Mouse (Mus musculus) stomach, embryonic 15.5 days (tissue): ENCODE measurements around the gene Ptprh. TPM values are rescaled to one million over a fixed set of nuclear protein-coding genes. Genes with fewer than 3 reads are reported as not detected.

ENCODE experiments used
- ATAC-seq: fragments of 200-750 bp; cut with Nextera tagmentation; 2 replicates; pipeline ENCODE4 v1.8.0; 2017; ENCODE audit warnings: low read depth, moderate number of reproducible peaks, moderate TSS enrichment; ENCODE audit not compliant: insufficient read depth, low FRiP score
- H3K27ac ChIP-seq: fragments of 300-500 bp; sonication (generic); 2 replicates; pipeline ENCODE4 v1.5.1; 2015; ENCODE audit warnings: mild to moderate bottlenecking, inconsistent platforms
- H3K27me3 ChIP-seq: fragments of 300-500 bp; sonication (generic); replicated peaks from 2 replicates; pipeline ENCODE4 v1.6.1; 2015; ENCODE audit warnings: inconsistent platforms
- H3K36me3 ChIP-seq: fragments of 300-500 bp; sonication (generic); 2 replicates; pipeline ENCODE4 v1.6.1; 2015; ENCODE audit warnings: inconsistent platforms
- H3K4me1 ChIP-seq: fragments of 300-500 bp; sonication (generic); 2 replicates; pipeline ENCODE4 v1.6.1; 2015; ENCODE audit warnings: inconsistent platforms
- H3K4me2 ChIP-seq: fragments of 300-500 bp; sonication (generic); 2 replicates; pipeline ENCODE4 v1.6.1; 2015; ENCODE audit warnings: mild to moderate bottlenecking, inconsistent platforms
- H3K4me3 ChIP-seq: fragments of 300-500 bp; sonication (generic); replicated peaks from 2 replicates; pipeline ENCODE4 v1.5.1; 2015; ENCODE audit warnings: inconsistent platforms
- H3K9ac ChIP-seq: fragments of 300-500 bp; sonication (generic); 2 replicates; pipeline ENCODE4 v1.6.1; 2015; ENCODE audit warnings: inconsistent platforms
- H3K9me3 ChIP-seq: fragments of 300-500 bp; sonication (generic); 2 replicates; pipeline ENCODE4 v1.6.1; 2016; ENCODE audit warnings: inconsistent platforms
- WGBS: fragments of 180-500 bp; shearing (Covaris S2); methylation state at CpG from one replicate; pipeline ENCODE4 v1.1.7; 2015; 5-methylcytosine and 5-hydroxymethylcytosine counted together
- polyA plus RNA-seq: library from polyadenylated mRNA; unstranded; fragments of >200 nt; fragmentation: Nextera tagmentation; extraction: Ambion mirVana; gene quantifications from 2 replicates; pipeline ENCODE4 v1.2.1, GENCODE M21; 2015

The Ptprh gene
- polyA plus RNA-seq, 1 experiment from 2014 or later, result 0.89 TPM

- no peak overlapping the region for H3K9ac ChIP-seq
- no peak overlapping the region for H3K4me3 ChIP-seq
- no peak for ATAC-seq
- H3K9me3 ChIP-seq, result no peaks in the 10 kb centered on the region
- H3K27me3 ChIP-seq, result no peaks in the 10 kb centered on the region
- WGBS, result 78% methylated on average over 5 of the region's 5 CpGs
- H3K4me1 ChIP-seq, result no peaks in the 10 kb centered on the region
- H3K4me2 ChIP-seq, result no peak overlapping the region
- peaks cover 30% of the 10 kb centered on the region for H3K36me3 ChIP-seq
- no peak overlapping the region for H3K27ac ChIP-seq
These were observed 25.7 kb upstream of the Ptprh start for GRCm38 (mm10) chr7:4629586-4629985.

DNA sequence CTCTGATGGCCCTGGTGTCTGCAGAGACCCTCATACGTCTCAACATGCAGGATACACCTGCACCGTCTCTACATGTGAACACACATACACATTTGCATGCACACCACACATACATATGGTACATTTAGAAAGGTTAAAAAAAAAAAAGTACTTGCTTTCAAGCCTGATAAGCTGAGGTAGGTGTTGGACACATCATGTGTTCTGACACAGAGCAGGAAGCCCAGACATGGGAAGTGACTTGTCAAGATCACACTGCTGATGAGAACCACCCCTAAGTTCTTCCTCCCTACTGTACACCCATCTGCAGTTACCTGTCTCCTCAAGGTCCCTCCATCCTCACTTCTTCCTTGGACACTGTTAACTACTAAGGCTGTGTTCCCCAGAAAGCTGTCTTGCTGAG is 22.1 kb upstream of the Ptprh start:
- no peaks in the 10 kb centered on the region for H3K4me1 ChIP-seq
- H3K27me3 ChIP-seq, result no peaks in the 10 kb centered on the region
- ATAC-seq, result no peak
- no peak overlapping the region for H3K4me2 ChIP-seq
- H3K27ac ChIP-seq, result no peak overlapping the region
- WGBS, result 85% methylated on average over 2 of the region's 2 CpGs
- no peak overlapping the region for H3K9ac ChIP-seq
- peaks cover 8% of the 10 kb centered on the region; the same call in 1 of the 2 replicates for H3K36me3 ChIP-seq
- no peak overlapping the region for H3K4me3 ChIP-seq
- H3K9me3 ChIP-seq, result no peaks in the 10 kb centered on the region

DNA sequence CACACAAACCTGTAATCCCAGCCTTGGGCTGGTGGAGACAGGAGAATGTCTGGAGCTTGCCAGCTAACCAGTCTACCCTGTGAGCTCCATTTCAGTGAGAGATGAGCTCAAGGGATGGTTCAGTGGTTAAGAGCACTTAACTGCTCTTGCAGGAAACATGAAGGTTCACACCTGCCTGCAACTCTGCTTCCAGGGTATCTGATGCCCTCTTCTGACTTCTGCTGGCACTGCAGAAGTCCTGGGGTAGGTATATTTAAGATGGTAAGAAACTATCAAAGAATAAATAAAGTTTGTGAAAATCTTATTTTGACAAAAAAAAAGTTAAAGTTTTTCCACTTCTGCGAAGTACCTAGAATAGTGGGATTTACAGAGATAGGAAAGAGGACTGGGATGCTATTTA is 20.5 kb upstream of the Ptprh start:
- 39% methylated on average over 1 of the region's 1 CpGs for WGBS

GRCm38 (mm10) chr7:4623544-4624189 is 19.8 kb upstream of the Ptprh start:
- no peak overlapping the region for H3K4me2 ChIP-seq
- no peak overlapping the region for H3K4me3 ChIP-seq
- H3K27me3 ChIP-seq, result no peaks in the 10 kb centered on the region
- no peak overlapping the region for H3K9ac ChIP-seq
- no peaks in the 10 kb centered on the region for H3K4me1 ChIP-seq
- H3K9me3 ChIP-seq, result no peaks in the 10 kb centered on the region
- WGBS, result 20% methylated on average over 4 of the region's 4 CpGs
- ATAC-seq, result no peak
- H3K27ac ChIP-seq, result no peak overlapping the region
- no peaks in the 10 kb centered on the region for H3K36me3 ChIP-seq

More for the DNA sequence above, 20.5 kb upstream of the Ptprh start:
- no peak overlapping the region for H3K4me3 ChIP-seq
- H3K4me1 ChIP-seq, result no peaks in the 10 kb centered on the region
- no peak overlapping the region for H3K4me2 ChIP-seq
- no peak for ATAC-seq
- H3K27me3 ChIP-seq, result no peaks in the 10 kb centered on the region
- H3K9ac ChIP-seq, result no peak overlapping the region
- H3K9me3 ChIP-seq, result no peaks in the 10 kb centered on the region
- H3K36me3 ChIP-seq, result peaks cover under 1% of the 10 kb centered on the region; the same call in 1 of the 2 replicates
- H3K27ac ChIP-seq, result no peak overlapping the region

DNA sequence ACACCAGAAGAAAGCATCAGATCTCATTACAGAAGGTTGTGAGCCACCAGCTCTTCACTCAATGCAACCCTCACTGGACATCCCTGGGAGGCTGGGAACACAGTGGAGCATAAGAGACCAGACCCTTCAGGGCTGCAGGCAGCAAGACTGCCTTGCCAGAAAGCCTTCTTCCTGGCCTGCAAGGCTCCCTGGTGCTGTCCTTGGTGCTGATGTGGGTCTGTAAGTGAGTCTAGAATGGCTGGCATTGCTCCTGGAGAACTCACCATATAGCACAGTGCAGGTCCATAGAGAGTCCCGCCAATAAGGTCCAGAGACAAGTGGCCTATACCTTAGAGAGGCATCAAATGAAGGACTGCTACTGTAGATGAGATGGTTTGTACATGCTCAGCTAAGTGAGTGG is 16.1 kb upstream of the Ptprh start:
- H3K9me3 ChIP-seq, result no peaks in the 10 kb centered on the region
- WGBS, result 39% methylated on average over 1 of the region's 1 CpGs
- H3K4me1 ChIP-seq, result no peaks in the 10 kb centered on the region
- H3K9ac ChIP-seq, result no peak overlapping the region
- no peaks in the 10 kb centered on the region for H3K36me3 ChIP-seq
- H3K27me3 ChIP-seq, result no peaks in the 10 kb centered on the region
- no peak overlapping the region for H3K4me3 ChIP-seq
- H3K27ac ChIP-seq, result no peak overlapping the region
- no peak for ATAC-seq
- H3K4me2 ChIP-seq, result no peak overlapping the region

- Histone ChIP-seq H3K4me2 (no peak overlapping the region), H3K27me3 (no peaks in the 10 kb centered on the region), H3K4me3 (no peak overlapping the region), H3K9me3 (no peaks in the 10 kb centered on the region), H3K27ac (no peak overlapping the region), H3K36me3 (no peaks in the 10 kb centered on the region), H3K4me1 (no peaks in the 10 kb centered on the region), H3K9ac (no peak overlapping the region)
- ATAC-seq, result no peak
- WGBS, result 49% methylated on average over 14 of the region's 14 CpGs
These were observed 10.0 kb upstream of the Ptprh start for GRCm38 (mm10) chr7:4613740-4614403.

- Histone ChIP-seq H3K9ac (no peak overlapping the region), H3K4me1 (no peaks in the 10 kb centered on the region), H3K36me3 (no peaks in the 10 kb centered on the region), H3K27ac (no peak overlapping the region), H3K9me3 (no peaks in the 10 kb centered on the region), H3K4me2 (no peak overlapping the region), H3K27me3 (no peaks in the 10 kb centered on the region), H3K4me3 (no peak overlapping the region)
- ATAC-seq, result no peak
- 79% methylated on average over 1 of the region's 1 CpGs for WGBS
These were observed 9.1 kb upstream of the Ptprh start for GRCm38 (mm10) chr7:4612956-4613355.

GRCm38 (mm10) chr7:4612386-4612785 is 8.5 kb upstream of the Ptprh start:
- no peaks in the 10 kb centered on the region for H3K36me3 ChIP-seq
- no peak for ATAC-seq
- no peaks in the 10 kb centered on the region for H3K27me3 ChIP-seq
- no peaks in the 10 kb centered on the region for H3K4me1 ChIP-seq
- H3K4me2 ChIP-seq, result no peak overlapping the region
- no peak overlapping the region for H3K9ac ChIP-seq
- H3K27ac ChIP-seq, result no peak overlapping the region
- 56% methylated on average over 8 of the region's 8 CpGs for WGBS
- no peaks in the 10 kb centered on the region for H3K9me3 ChIP-seq
- H3K4me3 ChIP-seq, result no peak overlapping the region

GRCm38 (mm10) chr7:4611921-4612341 is 8.1 kb upstream of the Ptprh start:
- 79% methylated on average over 12 of the region's 12 CpGs for WGBS
- no peak for ATAC-seq

DNA sequence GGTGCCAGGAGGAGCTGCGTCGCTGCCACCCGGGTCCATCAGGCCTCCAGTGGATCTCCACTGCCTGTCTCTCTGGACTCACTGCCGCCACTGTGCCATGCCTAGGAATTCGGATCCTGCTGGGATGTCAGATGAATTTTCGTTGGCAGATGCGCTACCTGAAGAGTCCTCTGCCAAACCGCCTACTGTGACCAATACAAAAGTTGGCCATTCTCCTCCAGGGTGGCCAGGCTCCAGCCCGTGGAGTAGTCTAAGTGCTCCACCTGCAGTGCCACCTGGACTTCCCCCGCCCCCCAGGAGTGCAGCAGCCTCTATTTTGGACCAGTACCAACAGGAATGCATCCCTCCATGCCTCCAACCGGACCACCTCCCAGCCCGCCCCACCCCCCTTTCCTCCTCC is 7.7 kb upstream of the Ptprh start:
- Histone ChIP-seq H3K9me3 (no peaks in the 10 kb centered on the region), H3K27ac (no peak overlapping the region), H3K36me3 (no peaks in the 10 kb centered on the region), H3K4me1 (no peaks in the 10 kb centered on the region), H3K4me2 (no peak overlapping the region), H3K4me3 (no peak overlapping the region), H3K9ac (no peak overlapping the region), H3K27me3 (no peaks in the 10 kb centered on the region)
- no peak for ATAC-seq
- WGBS, result 78% methylated on average over 12 of the region's 12 CpGs

More at GRCm38 (mm10) chr7:4611921-4612341, 8.1 kb upstream of the Ptprh start:
- Histone ChIP-seq H3K9ac (no peak overlapping the region), H3K27me3 (no peaks in the 10 kb centered on the region), H3K4me1 (no peaks in the 10 kb centered on the region), H3K4me2 (no peak overlapping the region), H3K27ac (no peak overlapping the region), H3K4me3 (no peak overlapping the region), H3K36me3 (no peaks in the 10 kb centered on the region), H3K9me3 (no peaks in the 10 kb centered on the region)

DNA sequence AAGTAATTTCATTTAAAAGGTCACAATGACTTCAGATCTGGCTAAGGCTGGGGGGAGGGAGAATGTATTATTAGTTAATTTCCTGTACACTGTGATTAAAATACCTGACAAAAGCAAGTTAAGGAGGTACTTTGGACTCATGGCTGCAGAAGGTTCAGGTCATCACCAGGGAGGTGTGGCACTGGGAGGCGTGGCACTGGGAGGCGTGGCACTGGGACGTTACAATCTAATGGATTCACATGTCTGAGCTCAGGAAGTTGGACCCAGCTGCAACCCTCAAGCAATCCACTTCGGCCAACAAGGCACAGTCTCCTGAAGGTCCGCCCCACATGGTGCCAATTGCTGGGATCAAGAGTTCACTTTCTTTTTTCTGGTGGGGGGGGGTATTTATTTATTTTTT is 4.2 kb upstream of the Ptprh start:
- no peak for ATAC-seq
- Histone ChIP-seq H3K9ac (no peak overlapping the region), H3K4me2 (no peak overlapping the region), H3K4me3 (no peak overlapping the region), H3K27me3 (no peaks in the 10 kb centered on the region), H3K27ac (no peak overlapping the region), H3K36me3 (no peaks in the 10 kb centered on the region), H3K4me1 (no peaks in the 10 kb centered on the region), H3K9me3 (no peaks in the 10 kb centered on the region)
- 62% methylated on average over 5 of the region's 5 CpGs for WGBS

GRCm38 (mm10) chr7:4602969-4603368 is 872 bp downstream of the Ptprh start:
- H3K4me3 ChIP-seq, result no peak overlapping the region

More at GRCm38 (mm10) chr7:4602969-4603368, 872 bp downstream of the Ptprh start:
- no peak for ATAC-seq
- 74% methylated on average over 6 of the region's 6 CpGs for WGBS
- Histone ChIP-seq H3K4me1 (no peaks in the 10 kb centered on the region), H3K4me2 (no peak overlapping the region), H3K27me3 (no peaks in the 10 kb centered on the region), H3K9me3 (no peaks in the 10 kb centered on the region), H3K9ac (no peak overlapping the region), H3K27ac (no peak overlapping the region), H3K36me3 (no peaks in the 10 kb centered on the region)
